Mouse (Mus musculus): ENCODE measurements around the gene Cd207.
"Not testable (repeated sequence)": the region's sequence is repeated elsewhere in the genome, so short reads cannot be mapped to it uniquely, and the experiment has no call there.

The Cd207 gene

GRCm38 (mm10) chr6:83696684-83697083 lies 19.0 kb upstream of the Cd207 start:
- no peak for DNase-seq

- no peak for DNase-seq
Measured at GRCm38 (mm10) chr6:83695731-83696130, 18.1 kb upstream of the Cd207 start.

- peak; percentile 75 for DNase-seq
Measured at GRCm38 (mm10) chr6:83693835-83694234, 16.2 kb upstream of the Cd207 start.

- no peak for DNase-seq
Measured at GRCm38 (mm10) chr6:83692962-83693361, 15.3 kb upstream of the Cd207 start.

GRCm38 (mm10) chr6:83690936-83691335 lies 13.3 kb upstream of the Cd207 start:
- DNase-seq = no peak

GRCm38 (mm10) chr6:83690277-83690676 lies 12.6 kb upstream of the Cd207 start:
- peak; percentile 63 for DNase-seq

GRCm38 (mm10) chr6:83689374-83689773 lies 11.7 kb upstream of the Cd207 start:
- no peak for DNase-seq

- peak; percentile 79 for DNase-seq
Measured at GRCm38 (mm10) chr6:83673395-83673794, 4.3 kb downstream of the Cd207 start.

GRCm38 (mm10) chr6:83665009-83665408 lies 12.6 kb downstream of the Cd207 start:
- DNase-seq = no peak

- no peak for DNase-seq
Measured at GRCm38 (mm10) chr6:83660821-83661220, 16.8 kb downstream of the Cd207 start.

GRCm38 (mm10) chr6:83656087-83656486 lies 21.6 kb downstream of the Cd207 start, which contains the start of gene Clec4f:
TSS of gene Clec4f (minus strand) at chr6:83656187.
- no peak for DNase-seq

GRCm38 (mm10) chr6:83646715-83647114 lies 30.9 kb downstream of the Cd207 start:
- DNase-seq = no peak

- DNase-seq = no peak
Measured at GRCm38 (mm10) chr6:83635329-83635728, 42.3 kb downstream of the Cd207 start.

- not testable (repeated sequence) for DNase-seq
Measured at GRCm38 (mm10) chr6:83634631-83635030, 43.0 kb downstream of the Cd207 start.

- DNase-seq = not testable (repeated sequence)
Measured at GRCm38 (mm10) chr6:83634106-83634505, 43.6 kb downstream of the Cd207 start.

GRCm38 (mm10) chr6:83631815-83632214 lies 45.8 kb downstream of the Cd207 start:
- DNase-seq = no peak

- DNase-seq = no peak
Measured at GRCm38 (mm10) chr6:83626781-83627180, 50.9 kb downstream of the Cd207 start.
